Mouse (Mus musculus): ENCODE measurements around the gene Trim15.

DNA sequence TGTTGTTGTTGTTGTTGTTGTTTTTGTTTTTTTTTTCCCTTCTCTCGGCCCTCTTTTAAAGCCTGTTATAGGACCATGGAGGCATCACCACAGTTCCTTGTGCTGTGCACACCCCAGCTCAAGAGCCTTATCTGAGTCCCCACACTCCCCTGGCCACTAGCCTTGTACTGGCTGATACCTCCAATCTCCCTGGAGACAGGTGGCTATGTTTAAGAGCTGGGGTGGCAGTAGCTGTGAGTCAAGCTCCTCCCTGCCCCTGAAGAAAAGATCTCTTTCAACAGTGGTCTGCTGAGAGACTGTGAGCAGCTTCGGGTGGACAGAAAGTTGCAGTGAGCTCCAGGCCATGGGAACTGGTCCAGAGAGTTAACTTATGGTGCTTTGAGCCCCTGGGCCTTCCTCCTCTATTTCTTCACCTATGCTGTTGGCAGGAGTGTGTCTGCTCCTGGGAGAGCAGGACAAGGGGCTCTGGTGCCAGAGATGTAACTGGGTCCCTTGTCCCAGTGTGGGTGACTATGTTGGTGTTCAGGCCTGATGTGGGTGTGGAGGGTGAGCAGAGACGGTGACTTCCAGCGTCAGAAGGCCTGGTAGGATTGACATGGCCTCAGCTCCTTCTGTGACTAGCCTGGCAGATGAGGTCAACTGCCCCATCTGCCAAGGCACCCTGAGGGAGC, 2.4 kb upstream of the Trim15 start, which contains the start of gene Trim10:
- TF ChIP-seq POLR2A (IDR thresholded peaks at IDR 0.05; ENCODE audit: borderline replicate concordance, control insufficient read depth, low read depth, low read length) (0 out of 2 replicates have a peak, but pooled peaks have one; percentile 20), CTCF (IDR thresholded peaks at IDR 0.05; ENCODE audit: control insufficient read depth, insufficient read depth, low read length) (no peak)

All from bone marrow, adult 2 months (tissue).